ENCODE assay signal across 9 mouse cellular contexts in the genomic region with DNA sequence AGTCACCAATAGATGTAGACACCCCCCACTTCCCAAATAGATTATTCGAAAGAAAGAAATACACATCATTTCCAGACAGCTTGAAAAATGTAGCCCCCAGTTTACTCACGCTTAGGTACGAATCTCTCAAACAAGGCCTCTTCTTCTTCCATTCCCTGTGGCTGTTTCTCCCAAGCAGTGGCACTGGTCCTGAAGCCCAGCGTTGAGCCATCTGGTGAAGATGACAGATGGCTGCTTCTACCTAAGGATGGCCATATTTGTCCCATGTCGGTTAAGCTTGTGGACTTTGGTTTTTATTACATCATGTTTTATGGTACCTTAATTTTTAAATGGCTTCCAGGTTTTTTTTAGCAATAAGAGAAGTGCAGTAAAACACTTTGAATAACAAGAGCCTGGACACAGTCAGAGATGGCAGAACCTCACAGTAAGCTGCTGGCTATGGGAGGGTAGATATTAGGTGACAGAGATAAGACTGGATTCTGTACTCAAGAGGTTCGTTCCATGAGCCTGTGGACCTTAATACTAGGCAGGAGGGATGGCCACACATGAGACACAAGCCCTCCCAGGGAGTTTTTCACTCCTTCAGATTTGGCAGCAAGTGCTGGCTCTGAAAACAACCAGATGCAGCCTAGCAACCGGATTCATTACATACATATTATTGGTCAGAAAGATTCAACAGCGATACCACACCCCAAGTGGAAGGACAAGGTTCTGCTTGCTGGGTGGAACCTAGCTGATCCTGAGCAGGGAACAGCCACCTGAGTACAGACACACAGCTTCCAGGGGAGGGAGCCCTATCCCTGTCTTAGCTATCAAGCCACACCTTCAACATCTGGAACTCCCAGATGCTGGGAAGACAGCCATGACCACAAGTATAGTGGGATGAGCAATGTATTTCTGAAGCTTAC. TPM values are rescaled to one million over a fixed set of nuclear protein-coding genes. Genes with fewer than 3 reads are reported as not detected.
DNase-seq lines count a peak whose midpoint lies in the region; ATAC-seq lines count a peak whose summit lies in the region.
"Had no signal": no experiment of that assay in that cellular context is flagged by ENCODE, and none has a peak within 500 bp of the region (broad histone marks: within the 10 kb centered on the region; RNA-seq: fewer than 3 reads in every experiment).

No protein-coding gene starts in this region.

- H3K4me2 ChIP-seq in heart, embryonic 11.5 days, result no peak overlapping the region
- no peak overlapping the region for H3K4me2 ChIP-seq in forebrain, embryonic 13.5 days
- no peak overlapping the region for H3K4me2 ChIP-seq in heart, embryonic 12.5 days
- H3K4me2 ChIP-seq: lung, embryonic 15.5 days had no signal

- H3K27ac ChIP-seq in heart, embryonic 11.5 days (ENCODE audit: low read depth, low read length), result no peak overlapping the region
- H3K27ac ChIP-seq in forebrain, embryonic 13.5 days, result no peak overlapping the region
- no peak overlapping the region for H3K27ac ChIP-seq in heart, embryonic 12.5 days (ENCODE audit: poor library complexity, severe bottlenecking)
- H3K27ac ChIP-seq: lung, embryonic 15.5 days had no signal

- peak; percentile 67 for DNase-seq in heart, adult 11 months
- peak; percentile 46 for DNase-seq in NIH3T3 (ENCODE audit: low read depth)
- DNase-seq in frontal cortex, adult 2 months (ENCODE audit: extremely low spot score in 1 of 2, low spot score in 1 of 2), result peak; percentile 11 to 34
- peak; percentile 26 to 64 for DNase-seq in left cerebral cortex, postnatal 25 days (ENCODE audit: low spot score in 2 of 2)
- no peak for DNase-seq in spleen, postnatal 36 days (ENCODE audit: low spot score in 2 of 2)

- no peak overlapping the region for H3K9ac ChIP-seq in heart, embryonic 11.5 days (ENCODE audit: low read depth, low read length)
- no peak overlapping the region for H3K9ac ChIP-seq in forebrain, embryonic 13.5 days
- no peak overlapping the region for H3K9ac ChIP-seq in heart, embryonic 12.5 days
- H3K9ac ChIP-seq: lung, embryonic 15.5 days had no signal

- intact Hi-C loops in left cerebral cortex, postnatal 25 days (cut with DNase I), result no loop called here

- ATAC-seq in heart, embryonic 11.5 days (replicated peaks; ENCODE audit: insufficient number of reproducible peaks, low FRiP score, low TSS enrichment), result no peak
- no peak for ATAC-seq in forebrain, embryonic 13.5 days
- no peak for ATAC-seq in heart, embryonic 12.5 days (ENCODE audit: insufficient number of reproducible peaks, low FRiP score)

- H3K9me3 ChIP-seq in heart, embryonic 11.5 days (replicated peaks; ENCODE audit: control insufficient read depth, low read length), result no peaks in the 10 kb centered on the region
- H3K9me3 ChIP-seq in forebrain, embryonic 13.5 days (replicated peaks), result no peaks in the 10 kb centered on the region
- no peaks in the 10 kb centered on the region for H3K9me3 ChIP-seq in heart, embryonic 12.5 days (replicated peaks)
- H3K9me3 ChIP-seq: lung, embryonic 15.5 days had no signal

- no peaks in the 10 kb centered on the region; the same call in 1 of the 2 replicates for H3K27me3 ChIP-seq in heart, embryonic 11.5 days (ENCODE audit: control insufficient read depth, insufficient read depth, low read length)
- no peaks in the 10 kb centered on the region for H3K27me3 ChIP-seq in forebrain, embryonic 13.5 days
- peaks cover 10% of the 10 kb centered on the region for H3K27me3 ChIP-seq in heart, embryonic 12.5 days (replicated peaks)
- H3K27me3 ChIP-seq: lung, embryonic 15.5 days had no signal

- no peaks in the 10 kb centered on the region for H3K36me3 ChIP-seq in heart, embryonic 11.5 days (ENCODE audit: control insufficient read depth, insufficient read depth, low read length)
- no peaks in the 10 kb centered on the region for H3K36me3 ChIP-seq in forebrain, embryonic 13.5 days (ENCODE audit: poor library complexity, severe bottlenecking)
- H3K36me3 ChIP-seq in heart, embryonic 12.5 days, result no peaks in the 10 kb centered on the region
- H3K36me3 ChIP-seq: lung, embryonic 15.5 days had no signal

- H3K4me1 ChIP-seq in heart, embryonic 11.5 days (ENCODE audit: control insufficient read depth, insufficient read depth, low read length), result no peaks in the 10 kb centered on the region
- H3K4me1 ChIP-seq in forebrain, embryonic 13.5 days, result no peaks in the 10 kb centered on the region
- H3K4me1 ChIP-seq in heart, embryonic 12.5 days (replicated peaks), result peaks cover 9% of the 10 kb centered on the region
- H3K4me1 ChIP-seq: lung, embryonic 15.5 days had no signal

- 70% methylated on average over 8 of the region's 8 CpGs for WGBS in heart, embryonic 11.5 days (ENCODE audit: insufficient replicate concordance)
- WGBS in forebrain, embryonic 13.5 days, result 84% methylated on average over 8 of the region's 8 CpGs
- WGBS in heart, embryonic 12.5 days, result 66% methylated on average over 8 of the region's 8 CpGs

- no peak overlapping the region for H3K4me3 ChIP-seq in heart, embryonic 11.5 days (ENCODE audit: low read depth, low read length)
- H3K4me3 ChIP-seq in forebrain, embryonic 13.5 days, result no peak overlapping the region
- H3K4me3 ChIP-seq in heart, embryonic 12.5 days, result no peak overlapping the region
- H3K4me3 ChIP-seq: lung, embryonic 15.5 days had no signal

RNA-seq across cellular contexts. Expression of a gene that starts 59.4 kb away (rescaled TPM):
- polyA plus RNA-seq in heart, embryonic 11.5 days (2014; fragmentation: Nextera tagmentation; extraction: Ambion mirVana), result 0.23 and 0.26 TPM in 2 replicates
- polyA plus RNA-seq in frontal cortex, adult 2 months (2012; rRNA removed), result 0.19 and 0.26 TPM in 2 replicates
- total RNA-seq in left cerebral cortex, postnatal 25 days (2021), result not detected
- polyA plus RNA-seq in forebrain, embryonic 13.5 days (2015; fragmentation: Nextera tagmentation; extraction: Ambion mirVana), result not detected in 2 replicates
- polyA plus RNA-seq in heart, embryonic 12.5 days (2016; fragmentation: Nextera tagmentation; extraction: Ambion mirVana), result 0.15 and 0.46 TPM in 2 replicates

Comparison
In these comparisons a context has a peak if more than half of its experiments do, and no peak if none do; other contexts are left out.
1. DNase-seq: peak in heart, adult 11 months (single experiment), NIH3T3 (single experiment), frontal cortex, adult 2 months (2 of 2) and left cerebral cortex, postnatal 25 days (2 of 2); none in spleen, postnatal 36 days (0 of 2).